ENCODE assay signal across 8 mouse cellular contexts in genomic region chr4:107178182-107178829, GRCm38 (mm10). TPM values are rescaled to one million over a fixed set of nuclear protein-coding genes. Genes with fewer than 3 reads are reported as not detected.
DNase-seq lines count a peak whose midpoint lies in the region; ATAC-seq lines count a peak whose summit lies in the region.

Gene Tmem59, plus strand, starts transcription at chr4:107178399.

- peak within 1 kb of the TSS; percentile 73 for H3K4me2 ChIP-seq in forebrain, embryonic 14.5 days (ENCODE audit: low read length)
- peak within 1 kb of the TSS; percentile 77 for H3K4me2 ChIP-seq in neural tube, embryonic 15.5 days

- H3K27ac ChIP-seq in forebrain, embryonic 14.5 days (ENCODE audit: low read depth, low read length), result peak within 1 kb of the TSS; percentile 95
- peak within 1 kb of the TSS; percentile 99 for H3K27ac ChIP-seq in neural tube, embryonic 15.5 days (replicated peaks)

- H3K4me3 ChIP-seq in forebrain, embryonic 14.5 days (ENCODE audit: low read depth, low read length), result peak within 1 kb of the TSS; percentile 91
- peak within 1 kb of the TSS; percentile 99 for H3K4me3 ChIP-seq in neural tube, embryonic 15.5 days (replicated peaks)

- H3K4me1 ChIP-seq in forebrain, embryonic 14.5 days (ENCODE audit: control insufficient read depth, insufficient read depth, low read length), result peaks cover 18% of the 10 kb centered on the region
- H3K4me1 ChIP-seq in neural tube, embryonic 15.5 days, result peaks cover 45% of the 10 kb centered on the region

- H3K27me3 ChIP-seq in forebrain, embryonic 14.5 days (replicated peaks; ENCODE audit: control insufficient read depth, insufficient read depth, low read length), result no peaks in the 10 kb centered on the region
- H3K27me3 ChIP-seq in neural tube, embryonic 15.5 days (replicated peaks), result no peaks in the 10 kb centered on the region

- peak; percentile 96 for DNase-seq in ES-CJ7 (ENCODE audit: low read depth, low spot score)
- peak; percentile 97 for DNase-seq in cerebellum, adult 11 months
- peak; percentile 96 for DNase-seq in forebrain, embryonic 14.5 days (ENCODE audit: low spot score)
- peak; percentile 98 for DNase-seq in heart, postnatal 14 days
- peak; percentile 95 for DNase-seq in layer of hippocampus, adult 11-12 months (ENCODE audit: low spot score)
- peak; percentile 98 for DNase-seq in lung, adult 18-20 months
- peak; percentile 96 for DNase-seq in testis, postnatal 14 days (ENCODE audit: low spot score)

- ATAC-seq in forebrain, embryonic 14.5 days, result peak; percentile 95
- peak; percentile 95 for ATAC-seq in neural tube, embryonic 15.5 days (ENCODE audit: low FRiP score)

- H3K9me3 ChIP-seq in forebrain, embryonic 14.5 days (replicated peaks; ENCODE audit: control insufficient read depth, low read length), result no peaks in the 10 kb centered on the region
- no peaks in the 10 kb centered on the region for H3K9me3 ChIP-seq in neural tube, embryonic 15.5 days (replicated peaks)

- intact Hi-C loops in heart, postnatal 14 days (cut with DNase I), result loop anchor here (2.0 to 5.0 kb wide), 2 partner anchors 74 to 136 kb away; partner anchors contain the start of genes Hspb11, Lrrc42 and Yipf1

- WGBS in forebrain, embryonic 14.5 days, result under 1% methylated on average over 49 of the region's 49 CpGs
- WGBS in neural tube, embryonic 15.5 days, result under 1% methylated on average over 49 of the region's 49 CpGs

- H3K36me3 ChIP-seq in forebrain, embryonic 14.5 days (ENCODE audit: control insufficient read depth, insufficient read depth, low read length), result peaks cover 17% of the 10 kb centered on the region
- peaks cover 7% of the 10 kb centered on the region; the same call in 1 of the 2 replicates for H3K36me3 ChIP-seq in neural tube, embryonic 15.5 days

- peak within 1 kb of the TSS; percentile 87 for H3K9ac ChIP-seq in forebrain, embryonic 14.5 days (ENCODE audit: low read length)
- H3K9ac ChIP-seq in neural tube, embryonic 15.5 days (replicated peaks), result peak within 1 kb of the TSS; percentile 87

RNA-seq across cellular contexts. Expression of gene Tmem59, which starts in this region (rescaled TPM):
- 385 and 418 TPM in 2 replicates for polyA plus RNA-seq in forebrain, embryonic 14.5 days (2014; fragmentation: Nextera tagmentation; extraction: Ambion mirVana)
- total RNA-seq in heart, postnatal 14 days (2021), result 100 to 1,000 TPM; 149 to 155 TPM
- polyA plus RNA-seq in neural tube, embryonic 15.5 days (2015; fragmentation: Nextera tagmentation; extraction: Ambion mirVana), result 391 and 405 TPM in 2 replicates

Comparison
In these comparisons a context has a peak if more than half of its experiments do, and no peak if none do; other contexts are left out.
1. Peak in every context shown above with its lines: DNase-seq, ATAC-seq, H3K4me3 ChIP-seq and H3K27ac ChIP-seq.